Mouse (Mus musculus) adrenal gland, adult 2 months (tissue): Measurements from ENCODE around the gene Cysltr2. TPM values are rescaled to one million over a fixed set of nuclear protein-coding genes. Genes with fewer than 3 reads are reported as not detected.

Experiments used
- DNase-seq: peaks from one replicate; pipeline ENCODE4 v3.0.0; 2021
- long read RNA-seq: library from polyadenylated mRNA; stranded (forward); transcript quantifications from one replicate; pipeline ENCODE4 v2.0.0, GENCODE M21; 2021
- polyA plus RNA-seq: library from polyadenylated mRNA; depleted of rRNA; stranded (reverse); fragments of >200 nt; gene quantifications from 2 replicates; pipeline ENCODE4 v1.2.3, GENCODE M21; 2012; rRNA removed
- total RNA-seq, 2 experiments: library from RNA; stranded (reverse); gene quantifications; 2 replicates each; pipeline ENCODE4 v1.2.3; 2021

Cysltr2 gene
- total RNA-seq (1 to 10 TPM; 1.3 to 2.1 TPM), polyA plus RNA-seq (1.0 and 2.0 TPM in 2 replicates)
- long read RNA-seq, result 0 reads

DNA sequence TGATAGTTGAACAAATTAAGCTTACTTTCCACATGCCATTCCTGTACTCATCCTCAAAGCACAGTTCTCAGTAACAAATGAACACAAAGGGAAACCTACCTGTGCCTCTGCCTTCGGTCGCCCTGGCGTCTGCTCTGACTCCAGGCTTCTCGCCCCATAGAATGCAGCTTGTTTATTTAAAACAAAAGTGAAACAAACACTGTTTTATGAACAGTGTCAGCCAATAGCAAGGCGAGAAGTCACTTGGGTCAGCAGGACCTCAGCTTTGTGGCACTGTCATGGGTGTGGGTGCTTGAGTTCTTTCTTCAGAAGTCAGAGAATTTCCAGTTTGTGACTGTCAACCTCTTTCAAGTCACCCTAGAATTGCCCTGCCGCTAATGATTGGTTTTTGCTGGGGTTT is at the start of gene Cysltr2:
Gene Cysltr2, minus strand, starts transcription at position 178 of the 400 bp plus-strand sequence.
- DNase-seq, result no peak

DNA sequence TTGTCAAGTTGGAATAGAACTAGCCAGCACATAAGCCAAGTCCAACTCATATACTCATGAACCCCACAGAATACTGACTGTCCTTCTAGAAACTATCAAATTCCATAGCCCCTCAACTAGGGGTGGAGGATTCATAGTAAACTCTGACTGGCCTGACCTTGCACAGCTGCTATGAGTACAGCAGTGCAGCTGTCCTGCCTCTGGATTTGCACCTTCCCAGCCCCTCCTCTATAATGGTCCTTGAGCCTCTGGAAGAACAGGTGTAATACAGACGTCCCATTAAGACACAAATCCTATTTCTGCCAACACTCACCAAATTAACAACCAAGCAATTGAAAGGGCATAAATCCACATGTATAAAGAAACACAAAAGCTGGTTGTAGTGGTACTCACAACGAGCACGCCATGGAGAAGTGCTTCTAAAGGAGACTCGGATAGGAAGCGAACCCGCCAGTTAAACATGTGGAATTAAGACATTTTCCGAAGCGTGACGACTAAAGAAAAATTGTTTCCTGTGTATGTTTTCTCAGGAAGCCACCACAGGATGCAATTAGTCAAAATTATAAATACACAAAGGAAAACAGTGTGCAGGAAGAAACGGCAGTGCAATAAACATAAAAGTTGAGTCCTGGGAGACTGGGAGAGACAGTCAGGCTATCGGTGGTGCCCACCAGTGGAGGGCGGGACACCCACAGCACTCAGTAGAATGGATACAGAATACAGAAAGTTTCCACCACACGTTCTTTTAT is 46.1 kb upstream of the Cysltr2 start:
- no peak for DNase-seq

DNA sequence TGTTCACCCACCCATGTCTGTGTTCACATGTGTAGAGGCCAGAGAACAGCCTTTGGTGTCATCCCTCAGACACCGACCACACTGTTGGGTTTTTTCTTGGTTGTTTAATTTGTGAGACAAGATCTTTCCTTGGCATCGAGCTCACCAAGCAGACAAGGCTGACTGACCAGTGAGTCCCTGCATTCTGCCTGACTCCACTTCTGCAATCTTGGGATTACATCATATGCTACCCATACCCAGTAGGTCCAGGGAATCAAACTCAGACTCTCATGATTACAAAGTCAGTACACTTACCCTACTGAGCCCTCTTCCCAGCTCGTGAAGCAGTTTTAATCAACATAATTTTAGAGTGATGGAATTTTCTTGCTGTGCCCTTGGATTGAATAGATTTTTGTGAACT is 44.0 kb upstream of the Cysltr2 start:
- no peak for DNase-seq

DNA sequence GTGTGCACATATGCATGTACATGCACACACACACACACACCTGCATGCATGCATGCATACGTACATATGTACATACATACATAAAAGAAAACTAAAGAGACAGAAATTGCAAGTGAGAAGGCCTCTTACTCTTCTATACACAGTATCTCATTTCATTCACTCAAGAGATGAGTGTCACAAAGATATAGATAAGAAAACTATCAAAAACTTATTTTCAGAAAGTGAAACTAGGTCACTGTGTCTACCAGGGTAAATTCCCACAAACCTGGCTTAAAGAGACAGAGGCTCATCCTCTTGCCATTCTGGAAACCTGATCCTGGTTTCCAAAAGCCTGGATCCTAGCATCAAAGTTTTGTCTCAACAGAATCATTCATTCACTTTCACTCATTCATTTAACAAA is 39.3 kb upstream of the Cysltr2 start:
- no peak for DNase-seq

DNA sequence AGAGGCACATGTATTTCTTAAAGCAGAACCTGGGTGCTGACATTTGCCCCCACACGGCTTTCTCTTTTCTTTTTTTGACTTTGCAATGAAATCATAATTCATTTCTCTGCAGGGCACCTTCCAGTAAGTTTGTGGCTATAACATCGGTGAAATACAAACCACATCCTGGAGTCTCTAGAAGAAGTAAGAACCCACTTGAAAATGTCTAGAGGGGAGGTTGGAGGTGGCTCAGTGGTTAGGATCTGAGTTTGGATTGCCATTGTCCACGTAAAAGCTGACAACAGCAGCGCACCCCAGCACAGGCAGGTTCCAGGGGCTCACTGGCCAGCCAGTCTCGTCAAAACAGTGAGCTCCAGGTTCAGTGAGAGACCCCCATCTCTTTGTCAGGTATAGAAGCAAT is 38.8 kb upstream of the Cysltr2 start:
- DNase-seq, result no peak

DNA sequence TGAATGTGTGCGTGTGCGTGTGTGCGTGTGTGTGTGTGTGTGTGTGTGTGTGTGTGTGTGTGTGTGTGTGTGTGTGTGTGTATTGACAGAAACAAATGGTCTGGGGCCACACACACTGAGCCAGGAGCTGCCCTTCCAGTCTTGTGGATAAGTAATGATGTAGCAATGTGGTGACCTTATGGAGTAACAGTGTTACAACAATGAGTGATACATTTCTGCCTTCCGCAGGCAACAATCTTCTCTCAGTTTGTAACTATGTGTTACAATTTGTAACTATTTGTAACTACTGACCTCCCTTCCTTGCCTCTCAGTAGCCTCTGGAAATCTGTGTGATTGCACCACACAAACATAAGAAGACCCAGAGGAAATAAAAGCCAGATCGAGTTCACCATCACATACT is 38.3 kb upstream of the Cysltr2 start:
- DNase-seq, result no peak

DNA sequence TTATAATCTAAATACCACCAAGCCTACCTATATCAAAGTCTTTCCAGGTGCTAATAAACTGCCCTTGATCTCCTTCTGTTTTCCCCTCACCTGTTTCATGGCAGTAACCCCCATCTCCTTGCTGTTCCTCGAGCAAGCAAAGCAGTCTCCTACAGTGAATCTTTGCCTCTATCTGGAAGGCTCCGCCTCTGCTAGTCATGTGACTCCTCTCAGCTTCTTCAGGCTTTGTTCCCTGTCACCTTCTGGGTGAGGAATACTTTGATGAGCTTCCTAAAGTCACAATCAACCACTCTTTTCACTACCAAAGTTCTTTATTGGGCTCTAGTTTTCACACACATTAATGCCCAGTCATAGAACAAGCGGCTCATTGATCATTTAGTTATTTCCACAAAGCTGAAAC is 37.5 kb upstream of the Cysltr2 start:
- DNase-seq, result no peak

DNA sequence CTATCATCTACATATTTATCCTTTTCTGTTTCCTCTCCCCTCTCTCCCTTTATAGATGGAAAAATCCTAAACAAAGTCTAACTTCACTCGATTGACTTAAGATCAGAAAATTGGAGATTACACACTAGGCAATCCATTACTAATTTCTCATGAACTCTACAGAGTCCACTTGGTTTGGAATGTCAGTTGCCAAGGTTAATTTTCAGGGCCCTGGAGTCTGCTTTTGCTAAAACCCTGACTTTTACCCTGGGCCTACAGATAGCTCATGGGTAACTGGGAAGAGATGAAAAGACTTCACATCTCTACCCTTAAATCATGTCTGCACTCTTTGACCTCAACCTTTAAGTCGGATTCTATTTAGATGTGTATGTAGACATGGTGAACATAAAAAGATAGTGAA is 34.6 kb upstream of the Cysltr2 start:
- DNase-seq, result no peak

DNA sequence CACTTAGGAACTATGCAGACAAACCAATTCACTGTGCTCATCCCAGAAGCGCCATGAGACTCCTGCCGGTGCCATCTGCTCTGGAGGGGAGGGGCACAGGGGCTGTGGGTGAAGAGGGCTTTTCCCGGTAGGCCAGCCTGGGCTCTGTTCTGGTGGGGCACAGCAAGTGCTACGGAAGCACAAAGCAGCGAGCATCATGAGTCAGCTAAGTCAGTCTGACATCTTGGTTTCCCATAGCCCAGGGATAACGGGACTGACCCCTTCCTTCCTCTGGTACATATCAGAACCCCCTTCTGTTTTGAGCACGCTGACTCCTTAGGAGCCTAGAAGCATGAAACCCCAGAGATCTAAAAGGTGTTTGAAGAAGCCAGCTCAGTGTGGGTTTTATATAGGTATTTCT is 15.5 kb upstream of the Cysltr2 start:
- DNase-seq, result no peak

DNA sequence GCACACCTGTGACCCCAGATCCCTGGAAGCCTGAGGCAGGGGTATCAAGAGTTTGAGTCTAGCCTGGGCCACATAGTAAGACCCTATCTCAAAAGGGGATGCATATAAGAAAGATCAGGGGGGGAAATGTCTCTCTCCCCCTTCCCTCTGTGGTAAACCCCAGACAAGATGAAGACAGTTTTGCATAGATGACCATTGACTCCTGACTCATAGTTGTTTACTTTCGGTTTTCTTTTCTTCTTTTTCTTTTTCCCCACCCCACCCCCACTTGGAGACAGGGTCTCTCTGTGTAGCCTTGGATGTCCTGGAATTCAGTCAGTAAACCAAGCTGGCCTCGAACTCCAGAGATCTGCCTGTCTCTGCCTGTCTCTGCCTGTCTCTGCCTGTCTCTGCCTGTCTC is 9.8 kb upstream of the Cysltr2 start:
- DNase-seq, result no peak

DNA sequence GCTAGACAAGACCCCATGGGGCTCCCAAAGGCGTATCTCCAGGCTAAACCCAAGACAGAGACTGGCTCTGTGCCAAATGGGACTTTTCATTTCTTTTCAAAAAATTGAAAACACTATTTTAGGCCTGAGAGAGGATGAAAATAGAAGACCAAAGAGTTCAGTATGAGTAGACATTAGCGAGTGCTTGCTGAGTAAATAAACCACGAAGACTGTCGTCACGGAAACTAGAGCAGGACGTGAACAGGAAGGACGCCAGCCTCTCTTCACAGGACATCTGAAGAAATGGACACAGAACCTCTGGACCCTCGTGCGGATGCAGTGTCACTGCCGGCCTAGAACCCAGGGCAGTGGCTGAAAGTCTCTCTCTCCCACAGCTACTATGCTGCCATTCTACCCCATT is 8.8 kb upstream of the Cysltr2 start:
- no peak for DNase-seq

DNA sequence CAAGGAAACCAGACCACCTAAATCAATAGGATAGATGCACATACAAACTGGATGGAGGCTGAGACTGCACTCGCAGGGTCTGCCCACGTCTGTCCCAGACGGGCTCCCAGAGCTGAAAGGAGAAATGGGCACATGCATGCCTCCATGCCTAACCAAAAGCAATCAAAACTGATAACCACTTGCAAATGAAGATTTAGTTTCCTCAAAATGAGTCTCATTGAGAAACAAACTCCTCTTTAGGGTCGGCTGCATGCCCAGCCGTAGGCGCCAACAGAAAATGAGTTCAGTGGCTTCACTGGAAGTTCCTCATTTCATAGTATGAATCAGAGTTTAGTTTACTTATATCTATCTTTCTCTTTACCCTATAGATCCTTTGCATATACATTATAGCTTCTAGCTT is 7.9 kb upstream of the Cysltr2 start:
- no peak for DNase-seq

DNA sequence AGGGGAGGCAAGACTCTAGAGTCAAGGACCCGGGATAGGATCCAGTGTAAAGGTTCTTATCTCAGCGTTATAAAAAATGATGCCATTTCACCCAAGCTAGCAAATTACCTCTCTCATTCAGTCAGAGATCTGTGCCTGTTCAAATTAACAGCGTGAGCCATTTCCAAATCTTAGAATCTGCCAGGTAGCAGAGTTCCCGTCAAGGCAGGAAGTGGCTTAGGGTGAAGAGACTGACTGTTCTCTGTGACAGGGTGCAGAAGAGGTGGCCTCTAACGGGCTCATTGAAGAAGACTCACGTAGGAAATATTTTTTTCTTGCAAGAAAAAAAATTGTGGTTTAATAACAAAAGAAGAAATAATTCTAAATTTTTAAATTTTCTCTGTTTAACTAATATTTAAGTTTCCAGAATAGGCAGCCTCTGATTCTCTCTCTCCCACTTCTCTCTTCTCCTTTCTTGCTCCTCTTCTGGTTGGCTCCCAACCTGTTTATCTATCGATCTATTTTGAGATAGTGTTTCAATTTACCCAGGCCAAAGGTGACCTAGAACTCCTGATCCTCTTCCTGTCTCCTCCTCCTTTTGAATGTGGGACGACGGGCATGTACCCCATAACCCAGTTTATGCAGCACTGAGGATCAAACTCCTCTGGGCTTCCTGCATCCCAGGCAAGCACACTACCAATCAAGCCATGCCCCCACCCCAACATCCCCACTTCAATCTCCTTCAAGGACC is 3.5 kb downstream of the Cysltr2 start:
- DNase-seq, result no peak

DNA sequence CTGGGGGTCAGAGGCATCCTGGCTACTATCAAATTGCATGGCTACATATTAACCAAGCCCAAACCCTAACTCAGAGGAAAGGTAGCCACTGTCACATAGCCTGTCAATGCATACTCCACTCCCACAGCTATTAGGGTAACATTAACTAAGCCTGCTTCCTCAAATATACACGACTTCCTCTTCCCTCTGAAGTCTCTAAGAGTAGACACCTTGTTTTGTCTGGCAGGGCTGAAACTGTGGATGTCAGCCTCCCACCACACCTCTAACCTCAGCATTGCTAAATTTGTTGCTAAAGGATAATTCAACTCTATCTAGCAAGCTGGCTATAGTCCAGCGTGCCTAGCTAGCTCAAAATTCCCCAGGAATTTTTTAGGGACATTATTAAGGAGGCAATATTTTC is 7.2 kb downstream of the Cysltr2 start:
- DNase-seq, result no peak

DNA sequence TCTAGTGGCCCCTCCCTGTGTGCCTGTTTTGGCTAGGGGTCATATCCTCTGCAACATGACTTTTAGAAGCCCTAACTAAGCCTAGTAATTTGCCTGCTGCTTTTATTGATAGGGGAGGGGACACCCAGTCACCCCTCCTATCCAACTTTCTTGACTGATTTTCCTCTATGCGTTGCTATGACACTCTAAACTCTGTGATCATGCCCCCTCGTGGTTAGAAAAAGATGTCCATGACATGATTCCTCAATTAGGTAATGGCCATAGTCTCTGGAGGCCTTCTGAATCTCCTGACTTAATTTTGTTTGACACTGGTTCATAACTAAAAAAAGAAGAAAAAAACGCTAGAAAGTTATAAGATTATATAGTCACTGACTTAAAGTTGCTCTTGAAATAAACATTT is 15.6 kb downstream of the Cysltr2 start:
- no peak for DNase-seq

DNA sequence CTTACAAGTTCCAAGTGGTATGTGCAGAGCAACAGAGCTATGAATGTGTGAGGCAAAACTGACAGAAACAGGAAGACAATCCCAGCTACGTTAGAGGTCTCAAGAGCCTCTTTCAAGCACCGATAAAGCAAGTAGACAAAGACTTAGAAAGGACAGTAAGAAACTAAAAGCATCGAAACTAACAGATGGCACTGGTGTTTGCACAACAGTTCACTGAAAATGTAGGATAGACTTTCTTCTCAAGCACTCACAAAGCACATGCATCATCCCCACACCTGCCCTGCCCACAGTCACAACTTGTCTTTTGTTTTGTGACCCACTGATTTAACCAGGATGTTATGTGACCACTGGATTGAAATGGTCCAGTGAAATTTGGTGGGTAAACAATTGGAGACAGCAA is 17.7 kb downstream of the Cysltr2 start:
- DNase-seq, result no peak

DNA sequence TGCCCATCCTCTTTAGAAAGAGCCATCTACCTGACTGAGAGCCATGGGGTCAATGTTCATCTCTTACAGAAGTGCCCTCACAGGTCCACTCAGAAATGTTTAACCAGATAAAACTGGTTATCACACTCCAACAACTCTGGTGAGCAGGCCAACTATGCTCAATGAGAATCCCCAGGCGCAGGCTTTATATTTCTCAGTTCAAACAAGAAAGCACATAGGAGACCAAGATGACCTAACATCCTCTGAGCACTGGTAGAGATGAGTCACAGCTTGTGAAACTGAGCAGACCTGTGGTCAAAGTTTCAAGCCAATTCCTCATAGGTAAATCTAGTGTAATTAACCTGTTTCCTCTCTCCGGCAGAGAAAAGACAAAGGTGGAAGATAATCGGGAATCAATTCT is 31.6 kb downstream of the Cysltr2 start:
- DNase-seq, result no peak

DNA sequence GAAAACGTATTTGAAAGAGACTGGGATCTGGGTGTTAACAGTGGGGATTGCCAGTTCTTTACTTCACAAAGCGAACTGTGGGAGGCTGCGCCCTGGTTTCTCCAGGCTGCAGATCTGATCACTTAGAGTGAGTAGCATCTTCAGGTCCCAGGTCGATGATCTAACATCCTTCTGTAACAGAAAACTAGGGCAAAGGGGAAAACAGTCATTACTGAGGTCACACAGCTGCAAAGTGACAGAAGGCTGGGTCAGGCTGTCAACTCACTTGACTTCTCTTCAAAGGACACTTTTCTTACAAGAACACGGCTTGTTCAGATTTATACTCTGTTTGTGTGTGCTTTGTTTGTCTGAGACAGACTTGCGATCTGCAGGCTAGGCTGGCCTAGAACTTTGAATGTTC is 33.5 kb downstream of the Cysltr2 start:
- peak; percentile 17 for DNase-seq

DNA sequence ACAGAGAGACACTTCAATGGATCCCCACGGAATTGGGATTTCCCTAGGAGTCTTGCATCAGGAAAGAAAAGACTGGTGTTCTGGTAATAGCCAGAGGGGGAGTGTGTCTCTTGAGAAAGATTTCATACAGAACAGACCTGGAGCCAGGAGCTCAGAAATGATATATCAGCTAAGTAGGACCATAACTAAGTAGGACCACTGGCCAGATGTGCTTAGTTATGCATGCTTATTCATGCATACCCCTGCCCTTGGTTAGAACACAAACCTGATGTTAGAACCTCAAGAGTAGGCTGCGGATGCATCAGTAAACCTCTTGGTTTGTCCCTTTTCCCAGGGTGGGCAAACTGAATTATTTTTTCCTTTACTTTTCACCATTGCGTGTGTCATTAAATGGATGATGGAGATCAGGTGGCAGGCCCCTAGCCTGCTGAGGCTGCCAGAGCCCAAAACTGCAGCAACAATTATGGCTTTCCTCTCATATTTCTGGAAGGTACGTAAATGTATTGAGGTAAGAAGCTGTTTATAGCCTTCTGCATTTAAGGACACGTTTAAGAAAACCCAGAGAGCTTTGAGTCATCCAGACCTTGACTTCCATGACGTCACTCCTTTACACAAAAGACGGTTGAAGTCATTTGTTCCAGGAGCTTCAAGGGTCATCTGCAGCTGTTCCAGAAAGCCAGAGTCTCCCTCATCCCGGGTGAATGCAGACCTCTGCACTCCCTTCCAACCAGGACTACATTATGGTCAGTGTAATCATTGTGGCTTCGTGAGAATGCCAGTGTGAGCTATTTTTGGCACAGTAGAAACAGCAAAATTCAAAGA is 35.0 kb downstream of the Cysltr2 start:
- DNase-seq, result peak; percentile 43

DNA sequence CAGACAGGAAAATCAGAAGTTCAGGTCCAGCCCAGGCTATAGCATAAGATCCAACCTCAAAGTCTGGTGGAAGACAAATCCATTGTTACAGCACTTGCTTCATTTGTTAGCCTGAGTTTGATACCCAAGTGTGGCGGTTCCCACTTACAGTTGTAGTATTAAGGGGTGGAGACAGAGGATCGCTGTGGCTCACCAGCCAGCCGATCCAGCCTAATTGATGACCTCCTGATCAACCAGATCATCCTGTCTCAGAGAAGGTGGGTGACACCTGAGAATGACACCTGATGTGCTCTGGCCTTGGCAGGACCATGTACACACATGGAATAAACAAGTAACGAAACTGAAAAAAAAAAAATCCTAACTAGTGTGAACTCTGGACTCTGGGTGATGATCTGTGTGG is 47.1 kb downstream of the Cysltr2 start:
- DNase-seq, result no peak

DNA sequence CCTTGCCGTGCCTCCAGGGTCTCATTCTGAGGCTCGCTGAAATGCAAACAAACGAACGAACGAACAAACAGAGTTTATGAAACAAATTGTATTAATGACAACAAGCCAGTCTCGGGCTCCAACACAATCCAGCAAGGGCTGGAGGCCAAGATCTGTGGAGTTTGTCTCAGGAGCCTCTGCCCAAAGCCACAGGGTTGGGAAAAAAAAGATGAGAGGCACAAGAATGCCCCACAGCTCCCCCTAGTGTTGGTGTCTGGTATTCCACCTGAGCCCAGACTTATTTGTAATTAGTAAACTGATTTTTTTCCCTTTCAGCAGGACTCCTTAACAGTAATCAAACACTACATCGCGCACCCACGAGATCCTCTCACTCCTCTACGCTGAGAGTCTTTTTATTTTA is 48.6 kb downstream of the Cysltr2 start:
- DNase-seq, result peak; percentile 74

DNA sequence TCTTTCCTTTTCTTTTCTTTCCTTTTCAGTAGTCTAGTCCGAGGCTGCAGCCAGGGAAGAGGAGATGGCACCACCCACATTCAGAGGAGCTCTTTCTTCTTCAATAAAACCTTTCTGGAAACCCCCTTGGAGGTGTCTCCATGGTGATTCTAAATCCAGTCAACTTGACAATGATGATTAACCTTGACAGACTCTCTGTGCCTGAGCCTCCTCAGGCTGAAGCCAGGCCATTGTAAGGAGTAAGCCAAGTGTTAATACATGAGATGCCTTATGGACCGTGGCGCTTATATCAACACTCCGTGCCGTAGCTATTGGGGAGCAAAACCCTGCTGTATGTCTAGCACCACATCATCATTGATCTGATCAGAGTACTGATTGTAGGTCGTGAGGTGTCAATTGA is 50.8 kb downstream of the Cysltr2 start:
- no peak for DNase-seq

DNA sequence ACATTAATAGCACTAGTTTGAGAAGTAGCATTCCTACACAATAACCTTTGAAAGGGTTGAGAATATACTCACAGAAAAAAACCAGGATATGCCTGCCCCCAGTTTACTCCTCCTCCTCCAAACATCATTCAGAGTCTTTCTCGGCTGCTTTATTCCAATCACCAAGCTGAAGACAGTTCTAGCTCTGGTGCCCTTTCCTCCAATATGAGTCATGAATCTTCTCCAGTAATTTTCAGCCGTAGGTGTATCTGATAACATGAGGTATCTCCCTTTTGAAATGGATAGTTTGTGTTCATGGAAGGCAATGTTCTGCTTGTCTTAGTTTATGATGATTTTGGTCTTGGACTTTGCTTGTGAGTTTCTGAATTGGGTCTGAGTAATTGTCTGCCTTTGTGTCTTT is 62.9 kb downstream of the Cysltr2 start:
- no peak for DNase-seq
